Mouse (Mus musculus): ENCODE results near the gene Aox1. TPM values are rescaled to one million over a fixed set of nuclear protein-coding genes. Genes with fewer than 3 reads are reported as not detected.

The Aox1 gene
- polyA plus RNA-seq, 1 experiment, result 0.32 TPM

GRCm38 (mm10) chr1:58065151-58065550 lies 35.4 kb downstream of the Aox1 start:
- Histone ChIP-seq H3K36me3 (ENCODE audit: control insufficient read depth, insufficient read depth, low read length) (no peaks in the 10 kb centered on the region), H3K27ac (ENCODE audit: insufficient read depth, low read depth, low read length) (no peak overlapping the region), H3K27me3 (ENCODE audit: control insufficient read depth, insufficient read depth, low read length) (no peaks in the 10 kb centered on the region), H3K4me3 (ENCODE audit: low read depth, low read length) (no peak overlapping the region), H3K4me1 (ENCODE audit: control insufficient read depth, insufficient read depth, insufficient read length, low read length) (no peaks in the 10 kb centered on the region)
- WGBS, result 92% methylated on average over 5 of the region's 5 CpGs
- no peak for TF ChIP-seq POLR2A (IDR thresholded peaks at IDR 0.05; ENCODE audit: low read depth, low read length)
- no peak for TF ChIP-seq CTCF (IDR thresholded peaks at IDR 0.05; ENCODE audit: extremely low read depth, insufficient read length, insufficient replicate concordance, low read depth, low read length)

GRCm38 (mm10) chr1:58065606-58066005 lies 35.9 kb downstream of the Aox1 start:
- TF ChIP-seq CTCF (IDR thresholded peaks at IDR 0.05; ENCODE audit: extremely low read depth, insufficient read length, insufficient replicate concordance, low read depth, low read length) (no peak), POLR2A (IDR thresholded peaks at IDR 0.05; ENCODE audit: low read depth, low read length) (no peak)
- Histone ChIP-seq H3K4me1 (ENCODE audit: control insufficient read depth, insufficient read depth, insufficient read length, low read length) (no peaks in the 10 kb centered on the region), H3K36me3 (ENCODE audit: control insufficient read depth, insufficient read depth, low read length) (no peaks in the 10 kb centered on the region), H3K27ac (ENCODE audit: insufficient read depth, low read depth, low read length) (no peak overlapping the region), H3K27me3 (ENCODE audit: control insufficient read depth, insufficient read depth, low read length) (no peaks in the 10 kb centered on the region), H3K4me3 (ENCODE audit: low read depth, low read length) (no peak overlapping the region)
- WGBS, result 69% methylated on average over 3 of the region's 3 CpGs

DNA sequence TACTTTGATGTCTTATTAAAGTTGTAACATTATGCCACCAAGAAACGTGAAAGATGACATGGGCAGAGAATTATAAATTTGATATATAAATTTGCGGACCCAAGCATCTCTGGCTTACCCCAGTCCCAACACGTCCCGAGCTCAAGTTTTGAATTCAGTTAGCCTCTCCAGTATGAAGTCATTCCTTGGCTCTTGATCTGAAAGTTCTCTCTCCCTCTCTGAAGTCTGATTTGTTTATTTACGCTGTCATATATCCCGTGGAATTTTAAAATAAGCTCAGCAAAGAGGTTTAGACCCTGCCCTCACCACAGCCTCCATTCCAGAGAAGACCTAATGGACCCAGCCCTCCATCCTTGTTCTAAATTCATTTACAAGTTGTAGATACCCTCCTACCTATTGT lies 39.5 kb downstream of the Aox1 start:
- Histone ChIP-seq H3K36me3 (ENCODE audit: control insufficient read depth, insufficient read depth, low read length) (no peaks in the 10 kb centered on the region), H3K27me3 (ENCODE audit: control insufficient read depth, insufficient read depth, low read length) (no peaks in the 10 kb centered on the region), H3K4me3 (ENCODE audit: low read depth, low read length) (no peak overlapping the region), H3K4me1 (ENCODE audit: control insufficient read depth, insufficient read depth, insufficient read length, low read length) (no peaks in the 10 kb centered on the region), H3K27ac (ENCODE audit: insufficient read depth, low read depth, low read length) (no peak overlapping the region)
- 79% methylated on average over 6 of the region's 6 CpGs for WGBS
- TF ChIP-seq CTCF (IDR thresholded peaks at IDR 0.05; ENCODE audit: extremely low read depth, insufficient read length, insufficient replicate concordance, low read depth, low read length) (no peak), POLR2A (IDR thresholded peaks at IDR 0.05; ENCODE audit: low read depth, low read length) (no peak)

- 88% methylated on average over 11 of the region's 11 CpGs for WGBS
Measured at GRCm38 (mm10) chr1:58070091-58070490, 40.4 kb downstream of the Aox1 start.

GRCm38 (mm10) chr1:58071006-58071405 lies 41.3 kb downstream of the Aox1 start:
- no peaks in the 10 kb centered on the region for H3K36me3 ChIP-seq (ENCODE audit: control insufficient read depth, insufficient read depth, low read length)
- TF ChIP-seq CTCF (IDR thresholded peaks at IDR 0.05; ENCODE audit: extremely low read depth, insufficient read length, insufficient replicate concordance, low read depth, low read length), result no peak
- 74% methylated on average over 9 of the region's 9 CpGs for WGBS
- H3K4me3 ChIP-seq (ENCODE audit: low read depth, low read length), result no peak overlapping the region
- H3K27ac ChIP-seq (ENCODE audit: insufficient read depth, low read depth, low read length), result no peak overlapping the region
- no peaks in the 10 kb centered on the region for H3K27me3 ChIP-seq (ENCODE audit: control insufficient read depth, insufficient read depth, low read length)
- no peaks in the 10 kb centered on the region for H3K4me1 ChIP-seq (ENCODE audit: control insufficient read depth, insufficient read depth, insufficient read length, low read length)

More at GRCm38 (mm10) chr1:58070091-58070490, 40.4 kb downstream of the Aox1 start:
- Histone ChIP-seq H3K36me3 (ENCODE audit: control insufficient read depth, insufficient read depth, low read length) (no peaks in the 10 kb centered on the region), H3K4me1 (ENCODE audit: control insufficient read depth, insufficient read depth, insufficient read length, low read length) (no peaks in the 10 kb centered on the region), H3K4me3 (ENCODE audit: low read depth, low read length) (no peak overlapping the region), H3K27ac (ENCODE audit: insufficient read depth, low read depth, low read length) (no peak overlapping the region), H3K27me3 (ENCODE audit: control insufficient read depth, insufficient read depth, low read length) (no peaks in the 10 kb centered on the region)
- no peak for TF ChIP-seq POLR2A (IDR thresholded peaks at IDR 0.05; ENCODE audit: low read depth, low read length)
- no peak for TF ChIP-seq CTCF (IDR thresholded peaks at IDR 0.05; ENCODE audit: extremely low read depth, insufficient read length, insufficient replicate concordance, low read depth, low read length)

DNA sequence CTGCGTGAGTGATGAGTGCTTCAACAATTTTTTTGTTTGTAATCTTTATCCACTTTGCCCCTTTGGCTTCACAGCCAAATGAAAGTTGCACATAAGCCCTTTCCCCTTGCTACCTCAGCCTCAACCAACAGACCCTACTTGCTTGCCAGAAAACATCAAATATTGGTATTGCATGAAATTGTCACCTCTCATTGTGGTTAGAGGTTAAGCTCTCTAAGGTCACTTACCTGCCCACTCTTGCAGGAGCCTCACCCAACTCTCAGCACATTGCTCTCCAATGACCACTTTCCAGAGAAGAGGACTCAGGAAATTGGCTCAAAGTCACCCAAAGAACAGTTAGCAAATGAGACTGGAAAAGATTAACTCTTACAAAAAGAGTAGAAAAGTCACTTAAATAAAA lies 41.8 kb downstream of the Aox1 start:
- Histone ChIP-seq H3K4me3 (ENCODE audit: low read depth, low read length) (no peak overlapping the region), H3K36me3 (ENCODE audit: control insufficient read depth, insufficient read depth, low read length) (no peaks in the 10 kb centered on the region), H3K27me3 (ENCODE audit: control insufficient read depth, insufficient read depth, low read length) (no peaks in the 10 kb centered on the region), H3K27ac (ENCODE audit: insufficient read depth, low read depth, low read length) (no peak overlapping the region), H3K4me1 (ENCODE audit: control insufficient read depth, insufficient read depth, insufficient read length, low read length) (no peaks in the 10 kb centered on the region)
- TF ChIP-seq POLR2A (IDR thresholded peaks at IDR 0.05; ENCODE audit: low read depth, low read length) (no peak), CTCF (IDR thresholded peaks at IDR 0.05; ENCODE audit: extremely low read depth, insufficient read length, insufficient replicate concordance, low read depth, low read length) (no peak)
- 71% methylated on average over 1 of the region's 1 CpGs for WGBS

DNA sequence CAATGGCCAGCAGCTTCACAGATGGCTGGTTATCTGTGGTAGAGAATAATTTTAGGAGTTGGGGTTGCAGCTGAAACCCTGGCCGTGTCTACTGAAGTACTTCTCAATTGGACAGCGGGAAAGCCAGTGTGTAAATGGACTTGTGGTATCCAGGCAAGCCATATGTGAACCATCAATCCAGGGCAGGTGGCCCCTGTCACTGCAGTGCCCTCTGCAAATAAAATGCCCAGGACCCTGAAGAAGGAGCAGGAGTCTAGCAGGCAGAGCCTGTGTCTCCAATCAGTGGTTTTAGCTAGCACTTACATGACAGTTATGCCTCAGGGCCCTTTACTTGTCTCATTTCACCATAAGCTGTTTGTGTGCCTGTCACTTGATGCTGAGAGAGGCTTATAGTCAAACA lies 42.7 kb downstream of the Aox1 start:
- no peaks in the 10 kb centered on the region for H3K27me3 ChIP-seq (ENCODE audit: control insufficient read depth, insufficient read depth, low read length)

More for the DNA sequence above, 42.7 kb downstream of the Aox1 start:
- no peaks in the 10 kb centered on the region for H3K36me3 ChIP-seq (ENCODE audit: control insufficient read depth, insufficient read depth, low read length)
- H3K27ac ChIP-seq (ENCODE audit: insufficient read depth, low read depth, low read length), result no peak overlapping the region
- WGBS, result 64% methylated on average over 2 of the region's 2 CpGs
- no peaks in the 10 kb centered on the region for H3K4me1 ChIP-seq (ENCODE audit: control insufficient read depth, insufficient read depth, insufficient read length, low read length)
- TF ChIP-seq POLR2A (IDR thresholded peaks at IDR 0.05; ENCODE audit: low read depth, low read length), result no peak
- TF ChIP-seq CTCF (IDR thresholded peaks at IDR 0.05; ENCODE audit: extremely low read depth, insufficient read length, insufficient replicate concordance, low read depth, low read length), result no peak
- H3K4me3 ChIP-seq (ENCODE audit: low read depth, low read length), result no peak overlapping the region

Data from small intestine, adult 2 months (tissue).